Mouse (Mus musculus): ENCODE measurements around the gene March1.
A peak's percentile ranks its signal among the peaks of the same experiment; 100 is the strongest.
"Not testable (repeated sequence)": the region's sequence is repeated elsewhere in the genome, so short reads cannot be mapped to it uniquely, and the experiment has no call there.

The March1 gene

GRCm38 (mm10) chr8:66326396-66326795 is 708.7 kb downstream of the March1 start:
- no peak for DNase-seq

- no peak for DNase-seq
Observed at GRCm38 (mm10) chr8:66332206-66332605, 714.5 kb downstream of the March1 start.

GRCm38 (mm10) chr8:66334265-66334664 is 716.6 kb downstream of the March1 start:
- DNase-seq = peak; percentile 53

GRCm38 (mm10) chr8:66339551-66339950 is 721.9 kb downstream of the March1 start:
- no peak for DNase-seq

GRCm38 (mm10) chr8:66342928-66343327 is 725.2 kb downstream of the March1 start:
- no peak for DNase-seq

- no peak for DNase-seq
Observed at GRCm38 (mm10) chr8:66362882-66363801, 745.4 kb downstream of the March1 start.

GRCm38 (mm10) chr8:66383694-66384373 is 766.1 kb downstream of the March1 start:
- no peak for DNase-seq

GRCm38 (mm10) chr8:66386008-66386407 is 768.3 kb downstream of the March1 start:
- DNase-seq = peak; percentile 90

GRCm38 (mm10) chr8:66388693-66389092 is 771.0 kb downstream of the March1 start:
- peak; percentile 96 for DNase-seq

- DNase-seq = peak; percentile 94
Observed at GRCm38 (mm10) chr8:66391554-66391953, 773.9 kb downstream of the March1 start.

GRCm38 (mm10) chr8:66392900-66393299 is 775.2 kb downstream of the March1 start:
- peak; percentile 88 for DNase-seq

- no peak for DNase-seq
Observed at GRCm38 (mm10) chr8:66394148-66394547, 776.4 kb downstream of the March1 start.

- no peak for DNase-seq
Observed at GRCm38 (mm10) chr8:66397811-66398210, 780.1 kb downstream of the March1 start.

GRCm38 (mm10) chr8:66400050-66400449 is 782.4 kb downstream of the March1 start:
- no peak for DNase-seq

GRCm38 (mm10) chr8:66404711-66405414 is 787.2 kb downstream of the March1 start:
- no peak for DNase-seq

- DNase-seq = not testable (repeated sequence)
Observed at GRCm38 (mm10) chr8:66405796-66406195, 788.1 kb downstream of the March1 start.

- DNase-seq = no peak
Observed at GRCm38 (mm10) chr8:66406596-66407361, 789.1 kb downstream of the March1 start.

- DNase-seq = no peak
Observed at GRCm38 (mm10) chr8:66410080-66410615, 792.4 kb downstream of the March1 start.

GRCm38 (mm10) chr8:66413101-66413500 is 795.4 kb downstream of the March1 start:
- no peak for DNase-seq

- no peak for DNase-seq
Observed at GRCm38 (mm10) chr8:66415234-66415633, 797.5 kb downstream of the March1 start.

GRCm38 (mm10) chr8:66417591-66417990 is 799.9 kb downstream of the March1 start:
- not testable (repeated sequence) for DNase-seq

GRCm38 (mm10) chr8:66430639-66431038 is 812.9 kb downstream of the March1 start:
- DNase-seq = no peak
